Mouse (Mus musculus) CH12F3 (cell line): ENCODE data around the gene C2cd4a.

Source experiments
- in situ Hi-C: fragments of 300-500 bp; cut with MboI; formaldehyde crosslinking; loops from 2 replicates; pipeline ENCODE4 v1.14.3; 2020; ENCODE audit warnings: low sequenced_read_pairs

Gene C2cd4a

GRCm38 (mm10) chr9:67793501-67793900 lies 38.6 kb downstream of the C2cd4a start:
- in situ Hi-C loops: no loop called here

DNA sequence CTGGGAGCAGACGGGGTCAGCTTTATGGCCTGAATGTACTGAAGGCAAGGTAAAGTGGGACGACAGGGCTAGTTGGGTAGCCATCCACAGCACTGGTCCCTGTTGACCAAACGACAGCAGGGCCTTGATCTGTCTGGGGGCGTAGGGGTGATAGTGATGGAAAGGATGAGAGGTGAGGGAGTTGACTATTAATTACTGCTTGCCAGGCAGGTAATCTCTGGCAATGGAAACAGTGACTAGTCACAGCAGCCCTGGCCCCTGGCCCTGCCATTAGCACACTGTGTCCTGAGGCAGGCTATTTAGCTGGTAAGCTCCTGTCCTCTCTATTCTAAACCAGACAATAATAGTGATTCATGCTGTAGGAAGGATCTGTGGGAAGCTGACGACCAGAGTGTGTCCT lies 39.7 kb downstream of the C2cd4a start:
- in situ Hi-C loops: no loop called here

DNA sequence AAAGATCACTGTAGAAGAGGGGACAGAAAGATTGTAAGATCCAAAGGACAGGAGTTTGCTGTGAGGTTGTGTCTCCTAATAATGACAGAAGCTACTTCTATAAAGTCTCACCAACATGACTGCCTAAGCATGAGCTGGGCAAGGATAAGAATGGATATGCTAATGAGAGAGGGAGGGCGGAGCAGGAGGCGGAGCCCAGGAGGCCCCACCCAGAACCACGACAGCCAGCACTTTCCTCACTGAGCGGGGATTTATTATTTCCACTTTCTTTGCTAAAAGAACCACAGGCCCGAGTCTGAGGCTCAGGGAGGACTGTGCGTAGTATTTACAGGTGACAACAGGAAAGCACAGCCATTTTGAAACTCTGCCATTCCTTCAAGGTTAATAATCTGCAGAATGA lies 44.5 kb downstream of the C2cd4a start:
- in situ Hi-C loops: no loop called here

DNA sequence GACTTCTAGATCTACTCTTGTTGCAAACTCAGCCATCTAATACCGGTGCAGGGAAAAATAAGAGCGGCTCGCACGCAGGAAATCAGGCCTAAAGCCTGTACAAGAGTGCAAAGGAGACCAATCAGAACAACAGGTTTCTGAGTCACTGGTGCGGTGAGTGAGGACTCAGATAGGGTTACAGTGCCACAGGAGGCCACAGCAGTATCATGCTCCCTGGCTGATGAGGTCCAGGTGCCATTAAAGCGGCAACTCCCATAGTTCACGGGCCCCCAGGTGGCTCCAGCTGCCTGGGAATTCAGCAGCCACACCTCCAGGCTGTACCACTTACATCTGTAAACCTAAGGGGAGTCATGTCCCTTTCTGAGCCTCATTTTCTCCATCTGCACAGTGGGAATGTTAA lies 45.8 kb downstream of the C2cd4a start:
- in situ Hi-C loops: no loop called here

- in situ Hi-C loops: no loop called here
Measured at GRCm38 (mm10) chr9:67783925-67784324, 48.2 kb downstream of the C2cd4a start.

- in situ Hi-C loops: no loop called here
Measured at GRCm38 (mm10) chr9:67783464-67783863, 48.7 kb downstream of the C2cd4a start.

DNA sequence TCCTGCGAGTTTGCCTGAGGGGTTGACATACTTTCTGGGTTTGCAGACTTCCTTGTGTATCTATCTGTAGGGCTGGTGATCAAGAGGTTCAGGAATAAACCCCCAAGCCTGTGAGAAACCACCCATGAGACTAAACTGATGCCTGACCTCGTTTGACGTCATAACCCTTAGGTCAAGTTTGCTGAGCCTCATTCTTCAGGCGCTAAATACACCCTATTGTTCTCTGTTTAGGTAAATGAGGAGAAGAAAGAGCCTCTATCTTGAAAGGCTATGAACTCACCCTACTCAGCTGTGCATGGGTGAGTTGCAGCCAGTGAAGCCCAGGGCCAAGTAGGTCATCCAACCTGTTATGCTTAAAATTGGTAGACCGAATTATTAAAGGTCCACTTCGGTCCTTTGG lies 49.3 kb downstream of the C2cd4a start:
- in situ Hi-C loops: no loop called here
